Mouse (Mus musculus): ENCODE measurements around the gene Setd1a. TPM values are rescaled to one million over a fixed set of nuclear protein-coding genes. Genes with fewer than 3 reads are reported as not detected.

Gene Setd1a
- total and polyA plus RNA-seq, 3 experiments = 4.5 to 51.0 (median 9.8) TPM

DNA sequence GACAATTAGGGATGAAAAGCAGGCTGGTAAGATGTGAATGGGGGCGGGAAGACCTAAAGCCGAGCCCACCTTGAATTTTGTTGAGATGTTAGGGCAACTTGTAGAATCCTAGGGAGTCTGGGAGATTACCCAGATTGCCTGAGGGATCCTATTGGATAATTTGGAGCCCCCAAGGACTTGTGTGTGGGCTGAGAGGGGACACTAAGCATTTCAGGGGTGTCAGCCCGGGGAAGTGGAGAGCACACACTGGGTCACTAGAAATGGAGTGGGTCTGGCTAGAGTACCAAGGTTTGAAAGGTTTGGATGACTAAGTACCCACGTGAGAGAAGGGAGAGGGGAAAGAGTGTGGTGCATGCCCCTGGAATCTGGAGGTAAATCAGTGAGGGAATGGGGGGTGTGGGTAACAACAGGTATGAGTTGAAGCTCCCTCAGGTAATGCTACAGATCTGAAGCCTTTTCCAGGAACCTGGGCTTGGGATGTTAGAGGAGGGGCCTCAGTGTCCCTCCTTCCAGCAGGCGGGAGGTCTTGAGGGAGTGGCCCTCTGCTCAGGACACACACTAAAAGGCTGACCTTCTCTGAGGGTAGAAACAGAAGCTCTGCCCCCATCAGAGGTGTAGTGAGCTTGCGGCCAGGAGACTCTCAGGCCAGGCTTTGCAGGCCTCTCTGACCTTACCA lies 28.8 kb upstream of the Setd1a start:
- DNase-seq (ENCODE audit: extremely low read depth) = no peak
- H3K4me3 ChIP-seq (replicated peaks in 1 of 3; ENCODE audit: low read depth in 2 of 3, low read length in 2 of 3, poor library complexity in 1 of 3) = peak overlapping the region in 1 of 3 experiments; percentile 71
- H3K27me3 ChIP-seq (replicated peaks) = no peaks in the 10 kb centered on the region
- H3K9me3 ChIP-seq (replicated peaks; ENCODE audit: low read length) = no peaks in the 10 kb centered on the region
- no peak for TF ChIP-seq E2F4 (IDR thresholded peaks at IDR 0.05; ENCODE audit: insufficient replicate concordance, low read depth, low read length)
- no peak for TF ChIP-seq TBP (conservative IDR thresholded peaks at IDR 0.05; ENCODE audit: low read depth, low read length)
- no peak for TF ChIP-seq POLR2AphosphoS2 (IDR thresholded peaks at IDR 0.05; ENCODE audit: low read depth, low read length)
- no peak overlapping the region for H3K9ac ChIP-seq (ENCODE audit: insufficient read depth, low read depth)
- H3K27ac ChIP-seq (ENCODE audit: insufficient read depth, low read depth) = no peak overlapping the region
- peaks cover 37 to 51% of the 10 kb centered on the region in 2 experiments for H3K36me3 ChIP-seq (replicated peaks in 1 of 2; ENCODE audit: control insufficient read depth in 1 of 2, insufficient read depth in 1 of 2, low read length in 1 of 2)
- H3K4me1 ChIP-seq (ENCODE audit: control insufficient read depth in 1 of 2, insufficient read depth in 2 of 2) = peaks cover 4 to 18% of the 10 kb centered on the region in 2 experiments; a peak in 3 of 4 replicates
- dilution Hi-C loops (cut with MboI; ENCODE audit: extremely low pct_ligation_motif_present, extremely low pct_unique_long_range_greater_than_20kb, low sequenced_read_pairs) (no loop called here), in situ Hi-C loops (cut with MboI; ENCODE audit: low pct_ligation_motif_present, low pct_unique_long_range_greater_than_20kb, low sequenced_read_pairs) (no loop called here)
- no peak overlapping the region for H3K4me2 ChIP-seq (ENCODE audit: insufficient read depth, low read depth, poor library complexity, severe bottlenecking)
- no peaks in the 10 kb centered on the region for H3K79me2 ChIP-seq (replicated peaks; ENCODE audit: control insufficient read depth, extremely low read depth, insufficient read depth, poor library complexity, severe bottlenecking)

DNA sequence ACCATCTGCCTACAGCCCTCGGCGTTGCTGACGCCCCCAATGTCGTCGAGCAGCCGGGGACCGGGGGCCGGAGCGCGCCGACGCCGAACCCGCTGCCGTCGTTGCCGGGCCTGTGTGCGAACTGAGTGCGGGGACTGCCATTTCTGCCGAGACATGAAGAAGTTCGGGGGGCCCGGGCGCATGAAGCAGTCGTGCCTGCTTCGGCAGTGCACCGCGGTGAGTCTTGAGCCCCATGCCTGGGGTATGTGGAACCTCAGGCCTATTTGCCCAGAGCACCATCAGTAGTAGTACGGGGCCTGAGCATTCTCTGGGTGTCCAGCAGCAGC lies 28.3 kb upstream of the Setd1a start:
- H3K4me3 ChIP-seq (replicated peaks in 1 of 3; ENCODE audit: low read depth in 2 of 3, low read length in 2 of 3, poor library complexity in 1 of 3) = no peak overlapping the region

More for the DNA sequence above, 28.3 kb upstream of the Setd1a start:
- H3K4me1 ChIP-seq (ENCODE audit: control insufficient read depth in 1 of 2, insufficient read depth in 2 of 2) = peaks cover 4 to 23% of the 10 kb centered on the region in 2 experiments; a peak in 3 of 4 replicates
- TF ChIP-seq MEF2A (IDR thresholded peaks at IDR 0.05; ENCODE audit: borderline replicate concordance, low read depth, low read length) (no peak), ELF1 (IDR thresholded peaks at IDR 0.05; ENCODE audit: low read depth, low read length) (no peak), PAX5 (IDR thresholded peaks at IDR 0.05; ENCODE audit: low read length) (no peak), SMC3 (IDR thresholded peaks at IDR 0.05; ENCODE audit: low read depth, low read length) (no peak), POLR2A (IDR thresholded peaks at IDR 0.05; ENCODE audit: low read depth, low read length) (no peak), BHLHE40 (IDR thresholded peaks at IDR 0.05; ENCODE audit: low read depth, low read length) (no peak), POLR2AphosphoS2 (IDR thresholded peaks at IDR 0.05; ENCODE audit: low read depth, low read length) (no peak), MAFK (IDR thresholded peaks at IDR 0.05; ENCODE audit: insufficient replicate concordance, low read length) (no peak), NRF1 (IDR thresholded peaks at IDR 0.05; ENCODE audit: low read depth, low read length) (no peak), TBP (conservative IDR thresholded peaks at IDR 0.05; ENCODE audit: low read depth, low read length) (no peak), ZMIZ1 (IDR thresholded peaks at IDR 0.05; ENCODE audit: low read depth, low read length) (no peak), GABPA (IDR thresholded peaks at IDR 0.05; ENCODE audit: insufficient replicate concordance, low read depth, low read length) (no peak), MAZ (IDR thresholded peaks at IDR 0.05; ENCODE audit: low read depth, low read length) (no peak), USF2 (conservative IDR thresholded peaks at IDR 0.05; ENCODE audit: low read depth, low read length) (no peak), NELFE (IDR thresholded peaks at IDR 0.05; ENCODE audit: low read depth, low read length) (no peak), ZKSCAN1 (IDR thresholded peaks at IDR 0.05; ENCODE audit: borderline replicate concordance, low read depth, low read length) (no peak)
- no peaks in the 10 kb centered on the region for H3K9me3 ChIP-seq (replicated peaks; ENCODE audit: low read length)
- no peak overlapping the region for H3K9ac ChIP-seq (ENCODE audit: insufficient read depth, low read depth)
- H3K27ac ChIP-seq (ENCODE audit: insufficient read depth, low read depth) = no peak overlapping the region
- peaks cover 42 to 56% of the 10 kb centered on the region in 2 experiments for H3K36me3 ChIP-seq (replicated peaks in 1 of 2; ENCODE audit: control insufficient read depth in 1 of 2, insufficient read depth in 1 of 2, low read length in 1 of 2)
- no peak for DNase-seq (ENCODE audit: extremely low read depth)
- in situ Hi-C loops (cut with MboI; ENCODE audit: low pct_ligation_motif_present, low pct_unique_long_range_greater_than_20kb, low sequenced_read_pairs) (no loop called here), dilution Hi-C loops (cut with MboI; ENCODE audit: extremely low pct_ligation_motif_present, extremely low pct_unique_long_range_greater_than_20kb, low sequenced_read_pairs) (no loop called here)
- no peak overlapping the region for H3K4me2 ChIP-seq (ENCODE audit: insufficient read depth, low read depth, poor library complexity, severe bottlenecking)
- no peaks in the 10 kb centered on the region for H3K27me3 ChIP-seq (replicated peaks)
- no peaks in the 10 kb centered on the region for H3K79me2 ChIP-seq (replicated peaks; ENCODE audit: control insufficient read depth, extremely low read depth, insufficient read depth, poor library complexity, severe bottlenecking)

All from CH12.LX (cell line).